Comparison of ENCODE assay signal across 22 mouse cellular contexts in genomic region chr2:161112011-161112410, GRCm38 (mm10). TPM values are rescaled to one million over a fixed set of nuclear protein-coding genes. Genes with fewer than 3 reads are reported as not detected.
DNase-seq lines count a peak whose midpoint lies in the region; ATAC-seq and TF ChIP-seq lines count a peak whose summit lies in the region.
"Had no signal": no experiment of that assay in that cellular context is flagged by ENCODE, and none has a peak within 500 bp of the region (broad histone marks: within the 10 kb centered on the region; RNA-seq: fewer than 3 reads in every experiment).

No protein-coding gene starts in this region.

- H3K4me2 ChIP-seq in liver, postnatal 0 days (ENCODE audit: low read depth, low read length) = no peak overlapping the region
- H3K4me2 ChIP-seq: embryonic facial prominence, embryonic 13.5 days; hindbrain, embryonic 13.5 days; intestine, embryonic 15.5 days had no signal

- no peaks in the 10 kb centered on the region for H3K36me3 ChIP-seq in heart, embryonic 10.5 days
- no peaks in the 10 kb centered on the region for H3K36me3 ChIP-seq in liver, postnatal 0 days (replicated peaks; ENCODE audit: insufficient read depth, low read length)
- H3K36me3 ChIP-seq: embryonic facial prominence, embryonic 13.5 days; forebrain, embryonic 10.5 days; G1E; hindbrain, embryonic 13.5 days; intestine, embryonic 15.5 days had no signal

- ATAC-seq in liver, postnatal 0 days = no peak
- peak; percentile 50; the same call in 1 of the 2 replicates for ATAC-seq in erythroid progenitor cell, adult 5-6 weeks (replicated peaks; ENCODE audit: low FRiP score, poor library complexity, severe bottlenecking)
- ATAC-seq: CD4-positive, CD25-positive, alpha-beta regulatory T cell, adult 4 months; forebrain, embryonic 14.5 days; intestine, embryonic 15.5 days had no signal

- WGBS in heart, embryonic 10.5 days = 75% methylated on average over 5 of the region's 5 CpGs
- WGBS in liver, postnatal 0 days (ENCODE audit: insufficient replicate concordance) = 79% methylated on average over 5 of the region's 5 CpGs

- no peaks in the 10 kb centered on the region for H3K27me3 ChIP-seq in heart, embryonic 10.5 days (ENCODE audit: insufficient read depth, poor library complexity, severe bottlenecking)
- H3K27me3 ChIP-seq in liver, postnatal 0 days (ENCODE audit: insufficient read depth, low read length) = no peaks in the 10 kb centered on the region
- H3K27me3 ChIP-seq: embryonic facial prominence, embryonic 13.5 days; hindbrain, embryonic 13.5 days; intestine, embryonic 15.5 days had no signal

- no peak overlapping the region for H3K4me3 ChIP-seq in heart, embryonic 10.5 days
- H3K4me3 ChIP-seq in liver, postnatal 0 days (ENCODE audit: low read depth, low read length) = no peak overlapping the region
- H3K4me3 ChIP-seq: embryonic facial prominence, embryonic 13.5 days; forebrain, embryonic 10.5 days; gastrocnemius, adult 2 months; hindbrain, embryonic 13.5 days; intestine, embryonic 15.5 days had no signal

- H3K9me3 ChIP-seq in heart, embryonic 10.5 days = no peaks in the 10 kb centered on the region
- H3K9me3 ChIP-seq in liver, postnatal 0 days (ENCODE audit: low read length) = no peaks in the 10 kb centered on the region
- H3K9me3 ChIP-seq: embryonic facial prominence, embryonic 13.5 days; forebrain, embryonic 10.5 days; G1E; hindbrain, embryonic 13.5 days; intestine, embryonic 15.5 days had no signal

- peak; percentile 11 for DNase-seq in heart, adult 8-10 months (ENCODE audit: low spot score)
- DNase-seq in heart, embryonic 10.5 days (ENCODE audit: low spot score) = no peak
- peak; percentile 3 for DNase-seq in liver
- no peak for DNase-seq in liver, postnatal 0 days
- DNase-seq in left cerebral cortex, adult 18-20 months (ENCODE audit: low spot score in 2 of 2) = no peak
- no peak for DNase-seq in thymus, adult 18-20 months
- DNase-seq: adrenal gland, postnatal 10 days; B cell, adult 2 months; cerebellum, adult 11-12 months; cerebellum, adult 9-10 months; cerebellum, postnatal 25 days; gastrocnemius, adult 2 months; gastrocnemius, postnatal 25 days; kidney, adult 18-20 months had no signal

- H3K4me1 ChIP-seq in heart, embryonic 10.5 days = peaks cover 14% of the 10 kb centered on the region
- H3K4me1 ChIP-seq in liver, postnatal 0 days (ENCODE audit: insufficient read depth) = peaks cover 8% of the 10 kb centered on the region

- H3K27ac ChIP-seq in heart, embryonic 10.5 days = no peak overlapping the region
- H3K27ac ChIP-seq in liver, postnatal 0 days (ENCODE audit: low read depth) = no peak overlapping the region
- H3K27ac ChIP-seq: embryonic facial prominence, embryonic 13.5 days; forebrain, embryonic 10.5 days; gastrocnemius, adult 2 months; hindbrain, embryonic 13.5 days; intestine, embryonic 15.5 days had no signal

- TF ChIP-seq CTCF in liver, postnatal 0 days (IDR thresholded peaks at IDR 0.05; ENCODE audit: low read depth) = no peak

- no peak for TF ChIP-seq EP300 in liver, postnatal 0 days (IDR thresholded peaks at IDR 0.05; ENCODE audit: low read depth)

- no peak overlapping the region for H3K9ac ChIP-seq in liver, postnatal 0 days (replicated peaks)
- H3K9ac ChIP-seq: embryonic facial prominence, embryonic 13.5 days; hindbrain, embryonic 13.5 days; intestine, embryonic 15.5 days had no signal

RNA-seq across cellular contexts. Expression of gene Chd6, which starts 3.1 kb away (rescaled TPM):
- 10 to 100 TPM; 31.5 to 62.5 (median 46.7) TPM for total RNA-seq in heart, adult 8-10 months (2022)
- 16.6 and 22.9 TPM in 2 replicates for polyA plus RNA-seq in heart, embryonic 10.5 days (2016; fragmentation: Nextera tagmentation; extraction: Ambion mirVana)
- 4.0 and 4.6 TPM in 2 replicates for polyA plus RNA-seq in liver, postnatal 0 days (2015; fragmentation: Nextera tagmentation; extraction: Ambion mirVana)
- total RNA-seq in erythroid progenitor cell, adult 5-6 weeks (2015; ENCODE audit: low replicate concordance) = 33.5 and 45.8 TPM in 2 replicates
- 30.5 and 33.4 TPM in 2 replicates for total RNA-seq in erythroid progenitor cell, adult 5-6 weeks (2017; ENCODE audit: low replicate concordance)
- total RNA-seq in left cerebral cortex, adult 18-20 months (2021) = 10 to 100 TPM; 54.4 to 66.7 TPM

Comparison
In these comparisons a context has a peak if more than half of its experiments do, and no peak if none do; other contexts are left out.
1. DNase-seq: peak in heart, adult 8-10 months (single experiment) and liver (single experiment); none in heart, embryonic 10.5 days (single experiment), liver, postnatal 0 days (single experiment), left cerebral cortex, adult 18-20 months (0 of 2) and thymus, adult 18-20 months (0 of 2).